Mouse (Mus musculus): Measurements from ENCODE around the gene Cep170b. TPM values are rescaled to one million over a fixed set of nuclear protein-coding genes. Genes with fewer than 3 reads are reported as not detected.

The Cep170b gene
- polyA plus RNA-seq, 1 experiment, result 22.8 TPM

DNA sequence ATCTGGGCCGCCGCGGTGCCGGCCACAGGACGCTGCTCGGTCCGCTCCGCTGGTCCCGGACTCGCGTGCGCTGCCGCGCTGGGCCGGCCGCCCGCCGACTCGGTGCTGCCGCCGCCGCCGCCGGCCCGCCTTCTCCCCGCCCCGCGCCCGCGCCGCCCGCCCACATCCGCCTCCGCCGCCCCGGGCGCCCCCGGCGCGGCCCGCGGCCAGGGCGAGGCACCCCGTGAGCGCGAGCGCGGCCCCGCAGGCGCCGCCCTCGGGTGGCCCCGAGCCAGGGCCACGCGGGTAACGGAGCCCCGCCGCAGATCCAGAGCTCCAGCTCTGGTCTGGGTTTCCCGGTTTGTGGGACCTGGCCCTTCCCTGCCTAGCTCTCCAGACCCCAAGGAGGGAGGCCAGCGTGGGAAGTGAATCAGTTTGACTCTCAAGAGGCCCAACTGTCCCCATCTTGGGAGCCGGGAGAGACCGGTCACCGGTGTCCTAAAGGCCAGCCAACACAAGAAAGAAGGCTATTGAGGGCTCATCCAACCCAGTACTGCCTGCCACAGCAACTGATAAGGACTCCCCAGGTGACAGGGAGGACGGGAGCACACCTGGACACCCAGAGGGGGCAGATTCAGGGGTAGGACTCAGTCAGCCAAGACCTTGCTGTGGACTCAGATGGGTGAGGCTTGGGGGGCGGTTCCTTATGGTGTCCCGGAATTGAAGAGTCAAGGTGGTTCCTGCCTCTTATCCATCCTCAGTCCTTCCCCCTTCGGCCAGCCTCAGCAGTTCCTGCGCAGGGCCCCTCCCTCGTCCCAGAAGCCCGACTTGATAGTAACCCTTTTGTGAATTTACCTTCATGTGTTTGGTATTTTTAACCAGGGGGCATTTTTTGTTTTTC lies 45.9 kb upstream of the Cep170b start, which contains the start of gene Akt1:
Gene Akt1 (minus strand): TSS at position 753 of the 880 bp plus-strand sequence.
- H3K36me3 ChIP-seq (ENCODE audit: control insufficient read depth, insufficient read depth, low read length), result peaks cover 11% of the 10 kb centered on the region
- peak within 1 kb of the TSS; percentile 77 for H3K4me3 ChIP-seq (ENCODE audit: control insufficient read depth, insufficient read depth, low read length)
- peak; percentile 55 for DNase-seq
- H3K4me1 ChIP-seq (replicated peaks; ENCODE audit: control insufficient read depth, insufficient read depth, low read length), result peaks cover 44% of the 10 kb centered on the region
- peaks cover under 1% of the 10 kb centered on the region; the same call in 1 of the 2 replicates for H3K27me3 ChIP-seq (ENCODE audit: control insufficient read depth, insufficient read depth, low read length)
- 18% methylated on average over 70 of the region's 70 CpGs for WGBS
- TF ChIP-seq CTCF (IDR thresholded peaks at IDR 0.05; ENCODE audit: borderline replicate concordance, control insufficient read depth, extremely low read depth, insufficient read depth, low read length, poor library complexity) (no peak), POLR2A (IDR thresholded peaks at IDR 0.05; ENCODE audit: control insufficient read depth, extremely low read depth, insufficient read depth, low read length, poor library complexity) (no peak)
- H3K27ac ChIP-seq (ENCODE audit: control insufficient read depth, insufficient read depth, low read length), result peak within 1 kb of the TSS; percentile 26; the same call in 1 of the 2 replicates

DNA sequence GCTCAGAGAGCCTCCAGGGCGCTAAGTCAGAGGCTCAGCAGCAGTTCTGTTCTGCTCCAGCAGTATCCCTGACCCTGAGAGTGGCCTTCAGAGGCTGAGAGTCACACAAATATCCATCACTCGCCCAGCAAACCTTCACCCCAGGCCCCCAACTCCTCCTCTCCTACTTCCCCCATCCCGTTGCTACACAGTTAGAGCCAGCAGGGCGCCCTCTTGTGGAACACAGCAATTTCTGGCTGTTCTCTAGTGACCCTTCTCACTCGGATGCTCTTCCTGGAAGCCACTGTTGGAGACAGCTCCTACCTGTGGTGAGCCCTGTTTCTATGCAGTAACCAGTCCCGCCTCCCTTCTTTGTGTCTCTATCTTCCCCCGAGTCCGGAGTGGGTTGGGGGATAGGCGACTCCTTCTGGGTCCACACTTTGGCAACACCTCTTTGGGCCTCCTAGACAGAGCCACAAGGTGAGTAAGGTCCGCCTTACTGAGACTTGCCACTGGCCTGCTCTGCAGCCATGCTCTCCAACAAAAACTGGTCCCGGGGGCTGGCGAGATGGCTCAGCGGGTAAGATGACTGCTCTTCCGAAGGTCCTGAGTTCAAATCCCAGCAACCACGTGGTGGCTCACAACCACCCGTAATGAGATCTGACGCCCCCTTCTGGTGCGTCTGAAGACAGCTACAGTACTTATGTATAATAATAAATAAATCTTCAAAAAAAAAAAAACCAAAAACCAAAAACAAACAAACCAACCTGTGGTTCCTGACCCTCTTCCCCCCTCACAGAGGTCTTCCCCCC lies 44.8 kb upstream of the Cep170b start:
- Histone ChIP-seq H3K36me3 (ENCODE audit: control insufficient read depth, insufficient read depth, low read length) (peaks cover 4% of the 10 kb centered on the region), H3K27me3 (ENCODE audit: control insufficient read depth, insufficient read depth, low read length) (peaks cover 4% of the 10 kb centered on the region; the same call in 1 of the 2 replicates), H3K4me3 (ENCODE audit: control insufficient read depth, insufficient read depth, low read length) (peak overlapping the region; percentile 16), H3K27ac (ENCODE audit: control insufficient read depth, insufficient read depth, low read length) (peak overlapping the region; percentile 26; the same call in 1 of the 2 replicates), H3K4me1 (replicated peaks; ENCODE audit: control insufficient read depth, insufficient read depth, low read length) (peaks cover 48% of the 10 kb centered on the region)
- WGBS, result 22% methylated on average over 18 of the region's 18 CpGs
- no peak for TF ChIP-seq POLR2A (IDR thresholded peaks at IDR 0.05; ENCODE audit: control insufficient read depth, extremely low read depth, insufficient read depth, low read length, poor library complexity)
- peak; percentile 73; the same call in 1 of the 2 replicates for TF ChIP-seq CTCF (IDR thresholded peaks at IDR 0.05; ENCODE audit: borderline replicate concordance, control insufficient read depth, extremely low read depth, insufficient read depth, low read length, poor library complexity)
- peak; percentile 88 for DNase-seq

DNA sequence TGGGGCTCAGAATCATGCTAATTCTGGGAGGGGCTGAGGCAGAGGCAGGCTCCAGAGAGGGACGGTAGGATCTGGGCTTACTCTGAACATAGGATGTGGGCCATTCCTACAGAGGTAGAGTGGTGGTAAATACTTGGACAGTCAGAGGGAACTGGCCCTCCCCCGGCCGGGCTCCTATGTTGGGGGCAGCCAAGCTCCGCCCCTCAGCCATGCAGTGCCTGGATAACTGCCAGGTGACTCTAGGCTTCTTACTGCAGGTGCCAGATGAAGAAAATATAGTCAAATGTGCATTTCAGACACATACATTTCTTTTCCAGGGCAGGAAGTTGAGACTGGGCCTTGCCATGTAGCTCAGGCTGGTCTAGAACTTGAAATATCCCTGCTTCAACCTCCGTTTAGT lies 43.2 kb upstream of the Cep170b start:
- no peak overlapping the region for H3K4me3 ChIP-seq (ENCODE audit: control insufficient read depth, insufficient read depth, low read length)
- H3K27ac ChIP-seq (ENCODE audit: control insufficient read depth, insufficient read depth, low read length), result no peak overlapping the region
- H3K36me3 ChIP-seq (ENCODE audit: control insufficient read depth, insufficient read depth, low read length), result no peaks in the 10 kb centered on the region
- peaks cover 44% of the 10 kb centered on the region for H3K4me1 ChIP-seq (replicated peaks; ENCODE audit: control insufficient read depth, insufficient read depth, low read length)
- WGBS, result 49% methylated on average over 5 of the region's 5 CpGs
- TF ChIP-seq POLR2A (IDR thresholded peaks at IDR 0.05; ENCODE audit: control insufficient read depth, extremely low read depth, insufficient read depth, low read length, poor library complexity) (no peak), CTCF (IDR thresholded peaks at IDR 0.05; ENCODE audit: borderline replicate concordance, control insufficient read depth, extremely low read depth, insufficient read depth, low read length, poor library complexity) (no peak)
- H3K27me3 ChIP-seq (ENCODE audit: control insufficient read depth, insufficient read depth, low read length), result peaks cover 4% of the 10 kb centered on the region; the same call in 1 of the 2 replicates
- no peak for DNase-seq

DNA sequence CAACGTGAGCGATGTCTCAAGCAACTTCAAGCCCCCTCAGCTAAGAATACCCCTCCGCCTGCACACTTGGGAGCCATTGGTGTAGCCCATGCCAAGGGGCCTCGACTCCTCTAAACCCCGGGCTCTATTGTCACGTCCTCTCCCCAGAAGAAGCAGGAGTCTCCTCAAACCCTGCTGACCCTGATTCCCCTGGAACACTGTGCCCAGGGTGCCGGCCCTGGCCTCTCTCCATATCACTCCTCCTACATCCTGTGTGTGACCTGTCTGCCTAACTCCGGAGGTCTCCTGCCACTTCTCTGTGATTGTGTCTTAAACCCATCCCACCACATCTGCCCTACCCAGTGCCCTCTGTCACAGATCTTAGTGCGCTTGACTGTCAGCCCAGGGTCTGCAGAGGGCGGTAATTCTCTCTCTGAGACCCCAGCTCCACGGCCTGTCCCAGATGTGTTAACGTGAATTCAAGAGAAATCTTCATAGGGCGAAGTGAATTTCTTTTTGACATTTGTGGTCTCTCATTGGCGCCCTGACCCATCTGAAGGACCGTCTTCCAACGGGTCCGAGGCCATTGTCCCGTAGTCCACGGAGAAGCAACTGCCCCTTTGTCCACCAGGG lies 42.2 kb upstream of the Cep170b start:
- H3K27ac ChIP-seq (ENCODE audit: control insufficient read depth, insufficient read depth, low read length), result no peak overlapping the region
- no peak for DNase-seq
- WGBS, result 48% methylated on average over 19 of the region's 19 CpGs
- H3K36me3 ChIP-seq (ENCODE audit: control insufficient read depth, insufficient read depth, low read length), result no peaks in the 10 kb centered on the region
- peak overlapping the region; percentile 93 for H3K4me3 ChIP-seq (ENCODE audit: control insufficient read depth, insufficient read depth, low read length)
- TF ChIP-seq POLR2A (IDR thresholded peaks at IDR 0.05; ENCODE audit: control insufficient read depth, extremely low read depth, insufficient read depth, low read length, poor library complexity) (no peak), CTCF (IDR thresholded peaks at IDR 0.05; ENCODE audit: borderline replicate concordance, control insufficient read depth, extremely low read depth, insufficient read depth, low read length, poor library complexity) (no peak)
- H3K27me3 ChIP-seq (ENCODE audit: control insufficient read depth, insufficient read depth, low read length), result peaks cover 4% of the 10 kb centered on the region; the same call in 1 of the 2 replicates
- peaks cover 34% of the 10 kb centered on the region for H3K4me1 ChIP-seq (replicated peaks; ENCODE audit: control insufficient read depth, insufficient read depth, low read length)

DNA sequence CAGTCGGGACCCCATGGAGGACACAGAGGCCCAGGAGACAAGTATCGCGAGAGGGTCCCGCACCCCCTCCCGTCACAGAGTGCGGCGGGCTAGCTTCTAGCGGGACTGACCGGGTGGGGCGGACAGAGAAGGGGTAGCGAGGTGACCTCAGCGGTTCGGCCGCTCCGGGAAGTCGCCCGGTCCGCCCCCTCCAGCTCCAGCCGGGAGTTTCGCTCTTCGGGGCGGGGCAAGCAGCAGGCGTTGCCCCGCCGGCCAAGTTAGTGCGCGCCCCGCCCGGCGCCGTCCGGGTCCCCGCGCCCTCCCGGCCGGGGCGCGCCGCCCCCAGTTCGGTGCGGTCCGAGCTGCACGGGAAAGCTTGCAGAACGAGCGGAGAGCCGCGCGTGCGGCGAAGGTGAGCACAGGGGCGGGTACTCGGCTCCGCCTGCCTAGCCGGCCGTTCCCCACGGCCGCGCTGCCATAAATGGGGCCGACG lies 41.7 kb upstream of the Cep170b start, which contains the start of gene Zbtb42:
Gene Zbtb42 (plus strand): TSS at position 274 of the 472 bp plus-strand sequence.
- peaks cover 29% of the 10 kb centered on the region for H3K4me1 ChIP-seq (replicated peaks; ENCODE audit: control insufficient read depth, insufficient read depth, low read length)
- no peaks in the 10 kb centered on the region for H3K36me3 ChIP-seq (ENCODE audit: control insufficient read depth, insufficient read depth, low read length)
- H3K4me3 ChIP-seq (ENCODE audit: control insufficient read depth, insufficient read depth, low read length), result peak within 1 kb of the TSS; percentile 93
- peaks cover 4% of the 10 kb centered on the region; the same call in 1 of the 2 replicates for H3K27me3 ChIP-seq (ENCODE audit: control insufficient read depth, insufficient read depth, low read length)
- 3% methylated on average over 60 of the region's 60 CpGs for WGBS
- no peak within 1 kb of the TSS for H3K27ac ChIP-seq (ENCODE audit: control insufficient read depth, insufficient read depth, low read length)
- DNase-seq, result peak; percentile 41
- TF ChIP-seq POLR2A (IDR thresholded peaks at IDR 0.05; ENCODE audit: control insufficient read depth, extremely low read depth, insufficient read depth, low read length, poor library complexity), result no peak; the same call in 1 of the 2 replicates
- TF ChIP-seq CTCF (IDR thresholded peaks at IDR 0.05; ENCODE audit: borderline replicate concordance, control insufficient read depth, extremely low read depth, insufficient read depth, low read length, poor library complexity), result peak; percentile 24; the same call in 1 of the 2 replicates
